Mouse (Mus musculus) ES-E14 (cell line): ENCODE data around the gene Pnp.

ENCODE experiments used
- CHD2 ChIP-seq: IDR thresholded peaks from 2 replicates; pipeline ENCODE4 v1.6.1; 2014; ENCODE audit warnings: mild to moderate bottlenecking, low read depth, low read length, inconsistent platforms
- HCFC1 ChIP-seq: IDR thresholded peaks from 2 replicates; pipeline ENCODE4 v1.6.1; 2012; ENCODE audit warnings: low read length, inconsistent platforms, borderline replicate concordance; ENCODE audit not compliant: insufficient read depth
- ZC3H11A ChIP-seq: IDR thresholded peaks from 2 replicates; pipeline ENCODE4 v1.6.1; 2012; ENCODE audit warnings: low read depth, mild to moderate bottlenecking, inconsistent platforms, low read length, borderline replicate concordance
- ZNF384 ChIP-seq: IDR thresholded peaks from 2 replicates; pipeline ENCODE4 v1.6.1; 2012; ENCODE audit warnings: low read depth, low read length, inconsistent platforms

- TF ChIP-seq CHD2 (no peak), ZC3H11A (no peak), HCFC1 (no peak), ZNF384 (no peak)
Measured at GRCm38 (mm10) chr14:51007152-51007801, 76.4 kb downstream of the Pnp start, which contains the start of gene Rnase10.
